Mouse (Mus musculus) liver, postnatal 0 days (tissue): ENCODE results near the gene Phf8.

Experiments
- CTCF ChIP-seq: sonication (generic); IDR thresholded peaks from 2 replicates; pipeline ENCODE4 v1.5.1; 2016; ENCODE audit warnings: antibody characterized with exemption, low read depth
- EP300 ChIP-seq: IDR thresholded peaks from 2 replicates; pipeline ENCODE4 v1.6.1; 2016; ENCODE audit warnings: antibody characterized with exemption, low read depth, mild to moderate bottlenecking

DNA sequence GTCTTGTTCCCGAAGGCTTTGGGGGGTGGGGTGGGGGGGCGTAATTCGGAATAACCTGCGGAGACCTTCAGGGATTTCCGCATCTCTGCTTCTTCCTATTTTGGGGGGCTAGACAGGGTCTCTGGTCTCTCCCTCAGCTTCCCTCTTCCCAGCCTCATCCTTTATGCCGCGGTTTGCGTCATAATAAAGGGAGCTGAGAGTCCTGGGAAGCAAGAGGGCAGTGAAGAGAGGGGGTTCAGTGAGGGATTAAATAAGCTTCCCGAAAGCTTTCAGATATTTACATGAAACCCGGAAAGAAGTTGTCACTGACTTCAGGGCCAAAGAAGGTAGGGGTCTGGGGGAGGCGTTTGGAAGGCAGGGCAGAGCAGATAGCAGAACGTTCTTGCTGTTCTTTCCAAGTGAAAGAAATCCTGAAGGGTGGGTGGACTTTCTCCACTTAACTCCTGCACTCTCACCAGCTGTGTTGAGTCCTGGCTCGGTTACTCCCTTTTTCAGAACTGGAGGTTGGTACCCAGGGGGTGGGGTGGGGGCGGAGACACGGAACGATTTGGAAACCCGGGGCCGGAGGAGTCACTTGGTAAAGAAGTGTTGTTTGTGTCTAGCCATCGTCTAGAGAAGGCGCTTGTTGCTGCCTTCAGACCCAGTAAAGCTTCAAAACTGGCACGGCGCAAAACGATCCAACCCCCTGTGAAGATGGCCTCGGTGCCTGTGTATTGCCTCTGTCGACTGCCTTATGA, 1.5 kb downstream of the Phf8 start:
- TF ChIP-seq CTCF = no peak
- TF ChIP-seq EP300 = no peak
